Mouse (Mus musculus): ENCODE data around the gene Zfp945.

DNA sequence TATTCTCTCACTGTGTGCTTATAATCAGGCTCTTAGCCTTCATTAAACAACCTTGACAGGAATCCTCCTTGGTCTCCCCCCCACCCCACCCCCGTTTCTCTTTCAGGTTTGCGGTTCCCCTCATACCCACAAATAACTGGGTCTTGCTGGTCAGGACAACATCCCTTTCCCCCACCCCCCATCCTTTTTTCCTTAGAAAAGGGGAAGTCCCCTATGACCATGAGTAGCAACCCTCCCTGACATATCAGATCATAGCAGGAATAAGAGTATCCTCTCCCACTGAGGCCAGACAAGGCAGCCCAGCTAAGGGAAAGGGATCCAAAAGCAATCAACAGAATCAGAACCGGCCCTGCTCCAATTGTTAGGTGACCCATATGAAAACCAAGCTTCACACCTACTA is 21.4 kb upstream of the Zfp945 start:
- TF ChIP-seq CTCF (IDR thresholded peaks at IDR 0.05; ENCODE audit: borderline replicate concordance, insufficient read depth, low read depth, low read length) (no peak), POLR2A (IDR thresholded peaks at IDR 0.05; ENCODE audit: borderline replicate concordance, insufficient read depth, low read length) (no peak)

Data from cerebellum, adult 2 months (tissue).